Mouse (Mus musculus) kidney, adult 9 months (tissue): ENCODE results near the gene Ptprg.
"Not testable (repeated sequence)": the region's sequence is repeated elsewhere in the genome, so short reads cannot be mapped to it uniquely, and the experiment has no call there.

Experiments
- DNase-seq: peaks from one replicate; pipeline ENCODE4 v3.0.0; 2022

The Ptprg gene

DNA sequence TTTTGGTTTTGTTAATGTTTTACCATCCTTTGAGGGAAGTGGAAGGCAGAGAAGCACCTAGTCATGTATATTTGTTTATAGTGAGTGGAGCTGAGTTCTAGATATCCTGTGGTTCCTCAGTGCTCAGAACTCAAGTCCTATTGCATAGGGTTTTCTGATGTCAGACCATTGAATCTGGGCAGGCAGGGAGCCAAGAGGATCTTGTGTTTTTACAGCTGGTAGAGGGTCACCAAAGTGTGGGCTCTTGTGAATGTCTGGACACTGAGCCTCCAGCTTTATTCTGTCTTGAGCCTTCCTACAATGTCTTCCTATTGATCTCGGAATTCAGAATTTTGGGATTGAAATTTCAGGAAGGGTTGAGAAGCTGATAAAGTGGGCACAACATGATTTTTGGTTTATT lies 206.0 kb downstream of the Ptprg start:
- no peak for DNase-seq

DNA sequence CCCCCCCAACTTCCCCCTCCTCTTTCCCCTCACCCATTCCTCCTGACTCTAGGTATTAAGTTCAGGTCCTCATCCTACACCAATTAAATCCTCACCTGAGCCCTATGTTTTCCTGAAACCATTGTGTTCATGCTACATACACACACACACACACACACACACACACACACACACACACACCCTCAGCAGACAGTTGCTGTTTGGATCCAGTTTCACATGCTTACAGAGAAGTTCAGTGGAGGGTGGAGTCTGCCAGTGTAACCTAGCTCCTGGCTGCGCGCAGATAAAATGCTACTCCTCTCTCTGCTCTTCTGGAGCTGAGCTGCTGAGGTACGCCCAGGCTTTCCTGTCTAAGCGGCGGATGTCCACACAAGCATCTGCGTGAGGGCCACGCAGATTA lies 209.7 kb downstream of the Ptprg start:
- DNase-seq, result no peak

DNA sequence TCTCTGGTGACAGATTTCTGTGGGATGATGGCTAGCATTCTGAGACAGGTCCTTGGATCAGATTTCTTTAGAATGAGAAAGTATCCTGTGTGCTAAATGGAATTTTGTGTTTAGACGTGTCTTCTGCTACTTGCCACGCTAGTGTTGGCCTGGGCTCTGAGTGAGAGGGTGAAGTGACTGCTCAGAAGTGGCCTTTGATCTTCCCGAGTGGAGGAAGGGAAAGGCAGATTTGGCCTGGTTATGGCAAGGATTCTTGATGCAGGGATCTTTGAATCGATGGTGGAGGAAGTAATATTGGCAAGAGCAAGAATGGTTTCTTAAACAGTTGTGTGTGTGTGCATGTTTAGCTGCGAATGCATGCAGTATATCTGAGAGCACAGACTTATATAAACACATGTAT lies 219.4 kb downstream of the Ptprg start:
- peak; percentile 39 for DNase-seq

DNA sequence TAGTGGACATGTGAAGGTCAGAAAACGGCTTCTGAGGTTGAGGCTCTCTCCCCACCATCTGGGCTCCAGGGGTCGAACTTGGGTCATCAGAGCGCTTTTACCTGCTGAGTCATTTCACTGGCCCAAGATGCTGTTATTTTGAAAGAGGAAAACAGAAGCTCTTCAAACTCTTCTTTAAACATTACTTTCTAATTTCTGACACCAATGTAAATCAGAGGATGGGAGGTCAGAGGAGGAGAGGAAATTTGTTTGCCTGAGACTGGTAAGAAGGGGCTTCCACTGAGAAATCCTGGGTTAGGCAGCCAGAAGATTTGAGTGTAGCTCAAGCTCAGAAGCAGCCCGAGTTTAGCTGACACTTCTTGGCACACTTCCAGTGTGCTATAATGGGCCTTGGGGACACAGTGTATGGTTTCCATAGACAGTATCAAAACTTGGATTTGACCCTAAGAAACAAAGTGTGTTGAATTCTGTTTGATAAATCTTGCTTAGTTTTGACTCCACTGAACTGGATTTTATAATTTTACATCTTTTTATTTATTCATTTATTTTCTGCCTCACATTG lies 221.2 kb downstream of the Ptprg start:
- DNase-seq, result no peak

DNA sequence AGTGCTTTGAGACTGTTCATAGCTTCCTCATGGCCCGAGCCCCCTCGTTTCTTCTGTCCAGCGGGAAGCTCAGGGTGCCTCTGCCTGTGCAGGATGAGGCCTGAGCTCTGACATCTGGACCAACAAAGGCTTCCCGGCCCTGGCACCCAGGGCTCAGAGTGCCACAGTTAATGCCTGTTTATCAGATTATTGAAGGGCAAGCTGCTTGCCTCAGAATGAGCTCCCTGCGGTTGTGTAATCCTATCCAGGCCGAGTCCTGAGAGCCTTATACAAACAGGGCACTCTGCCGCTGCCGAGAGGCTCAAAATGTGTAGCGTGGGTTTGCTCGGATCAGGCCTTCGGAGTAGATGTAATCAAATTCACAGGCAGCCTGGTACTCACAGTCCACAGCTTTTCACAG lies 221.9 kb downstream of the Ptprg start:
- DNase-seq, result peak; percentile 33

DNA sequence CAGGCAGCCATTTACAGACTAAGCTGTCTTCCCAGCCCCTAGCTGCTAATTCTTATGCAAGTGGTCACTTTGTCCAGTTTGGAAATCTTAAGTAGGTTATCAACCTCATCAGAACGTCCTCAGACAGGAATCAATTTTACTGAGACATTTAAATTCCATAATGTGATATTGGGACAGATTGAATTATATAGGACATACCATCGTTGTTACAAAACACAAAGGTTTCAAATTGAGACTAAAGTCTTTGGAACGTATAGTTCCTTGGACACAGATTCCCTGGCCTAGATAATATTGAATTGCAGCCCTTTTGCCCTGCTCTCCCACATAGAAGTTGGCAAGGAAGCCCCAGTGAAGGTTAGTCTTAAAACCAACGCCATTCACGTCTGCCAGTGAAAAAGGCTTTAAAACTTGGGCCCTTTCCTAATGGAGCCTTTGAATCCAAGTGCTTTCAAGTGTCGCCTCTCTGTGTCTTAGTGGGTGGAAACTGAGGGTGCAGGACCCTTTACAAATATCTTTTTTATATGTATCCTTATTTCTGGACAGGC lies 222.7 kb downstream of the Ptprg start:
- DNase-seq, result peak; percentile 76

DNA sequence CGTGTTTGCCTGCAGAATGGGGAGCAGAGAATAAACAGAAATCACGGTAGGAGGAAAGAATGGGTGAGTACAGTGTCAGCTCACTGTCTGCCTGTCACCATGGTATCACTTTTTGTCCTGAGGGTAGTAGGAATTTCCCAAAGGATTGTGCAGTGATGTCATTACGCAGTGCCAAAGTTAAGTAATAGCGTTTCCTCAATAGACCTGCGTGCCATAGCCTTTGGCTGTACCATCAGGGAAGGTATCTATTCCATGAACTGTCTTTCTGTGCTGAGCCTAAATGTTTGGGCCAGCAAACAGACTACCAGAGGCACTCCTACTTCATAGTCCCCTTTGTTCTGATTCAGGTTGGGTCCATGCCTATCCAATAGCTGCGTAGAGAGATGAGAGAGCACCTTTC lies 223.2 kb downstream of the Ptprg start:
- DNase-seq, result no peak

DNA sequence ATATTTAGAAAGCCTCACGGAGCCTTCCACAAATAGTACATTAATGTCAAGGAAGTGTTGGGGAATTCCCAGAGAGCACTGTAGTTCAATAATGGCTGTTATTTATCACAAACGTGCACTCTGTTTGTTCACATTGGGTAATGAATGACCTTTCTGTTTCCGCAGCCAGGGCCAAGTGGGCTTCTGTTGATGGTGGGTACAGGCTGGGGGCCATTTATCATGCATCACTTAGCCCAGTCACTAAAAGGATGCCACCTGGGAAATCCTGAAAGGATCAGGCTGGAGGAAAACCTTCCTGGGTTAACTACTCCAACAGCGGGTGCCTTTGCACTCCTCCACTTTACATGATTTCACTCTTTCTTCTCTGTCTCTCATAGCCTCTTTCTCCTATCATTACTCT lies 237.9 kb downstream of the Ptprg start:
- no peak for DNase-seq

DNA sequence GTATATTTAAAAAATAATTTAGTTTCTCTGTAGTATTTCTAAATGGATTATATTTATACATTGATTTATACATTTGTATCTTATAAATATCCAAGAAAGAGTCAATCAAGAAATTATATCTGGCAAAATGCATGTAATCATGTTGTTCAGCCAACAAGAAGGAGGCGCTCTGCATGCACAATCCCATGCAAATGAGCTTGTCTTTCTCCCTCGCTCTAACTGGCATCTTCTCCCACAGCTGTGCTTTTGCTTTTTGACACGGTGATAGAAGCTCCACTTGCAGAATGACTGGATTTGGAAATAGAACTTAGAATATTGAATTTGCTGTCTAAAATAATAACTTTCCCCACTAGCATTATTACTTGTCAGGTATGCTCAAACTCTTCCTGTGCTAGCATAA lies 240.5 kb downstream of the Ptprg start:
- DNase-seq, result no peak

DNA sequence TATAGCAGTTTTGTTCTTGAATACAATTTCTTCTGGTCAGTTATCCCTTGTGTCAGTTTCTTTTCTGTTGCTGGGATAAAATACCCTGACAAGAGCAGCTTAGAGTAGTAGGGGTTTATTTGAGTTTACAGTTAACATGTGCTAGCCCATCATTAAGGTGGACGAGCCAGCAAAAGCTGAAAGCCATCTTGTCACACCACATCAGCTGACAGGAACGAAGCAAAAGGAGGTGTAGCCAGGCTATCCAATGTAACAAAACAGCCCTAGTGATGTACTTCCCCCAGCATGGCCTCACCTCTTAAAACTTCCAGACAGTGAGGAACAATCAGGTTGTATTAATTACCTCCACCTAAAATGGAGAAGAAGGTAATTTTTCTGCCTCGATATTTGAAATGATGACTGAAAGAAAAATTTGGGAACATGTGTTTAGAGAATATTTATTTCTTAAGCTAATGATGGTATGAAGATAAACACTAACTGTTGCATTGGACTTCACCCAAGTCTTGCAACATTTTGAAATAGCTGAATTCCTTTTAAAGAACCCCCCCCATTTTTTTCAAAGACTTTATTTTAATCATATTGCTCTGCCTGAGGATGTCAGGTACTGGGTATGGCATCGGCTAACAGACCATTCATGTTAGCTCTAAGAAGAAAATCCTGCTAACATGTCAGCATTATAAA lies 249.2 kb downstream of the Ptprg start:
- no peak for DNase-seq

DNA sequence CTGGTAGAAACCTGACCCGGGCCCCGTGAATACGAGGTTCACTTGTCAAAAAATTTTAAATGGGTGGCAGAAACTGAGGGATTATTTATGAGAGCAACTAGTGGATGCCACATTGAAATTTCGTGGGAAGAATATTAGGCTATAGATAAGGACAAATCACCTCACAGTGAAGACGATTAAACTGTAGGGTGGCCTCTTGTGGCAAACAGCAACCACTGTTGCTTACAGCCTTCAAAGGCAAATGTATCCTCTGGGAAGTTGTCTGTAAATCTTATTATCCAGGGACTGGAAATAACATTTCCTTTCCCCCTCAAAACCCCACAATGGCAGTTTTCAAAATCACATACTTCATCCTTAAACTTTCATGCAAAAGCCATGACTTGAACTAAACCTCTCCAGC lies 253.3 kb downstream of the Ptprg start:
- DNase-seq, result no peak

DNA sequence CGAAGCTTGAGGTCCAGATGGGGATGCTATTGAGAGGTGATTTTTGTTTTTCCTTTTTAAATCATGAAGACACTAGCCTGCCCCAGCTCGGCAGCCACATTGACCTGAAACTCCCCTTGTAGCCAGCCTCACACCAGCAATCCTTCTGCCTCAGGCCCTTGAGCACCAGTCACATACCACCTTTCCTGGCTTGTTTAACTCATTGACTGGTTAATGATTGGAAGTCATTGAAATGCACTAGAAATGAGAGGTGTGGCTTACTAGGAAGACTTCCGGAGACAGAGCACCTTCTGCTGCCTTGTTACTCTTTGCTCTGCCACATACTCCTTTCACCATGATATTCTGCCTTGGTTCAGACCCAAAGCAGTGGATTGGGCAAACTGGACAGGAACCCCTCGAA lies 254.1 kb downstream of the Ptprg start:
- DNase-seq, result peak; percentile 18

DNA sequence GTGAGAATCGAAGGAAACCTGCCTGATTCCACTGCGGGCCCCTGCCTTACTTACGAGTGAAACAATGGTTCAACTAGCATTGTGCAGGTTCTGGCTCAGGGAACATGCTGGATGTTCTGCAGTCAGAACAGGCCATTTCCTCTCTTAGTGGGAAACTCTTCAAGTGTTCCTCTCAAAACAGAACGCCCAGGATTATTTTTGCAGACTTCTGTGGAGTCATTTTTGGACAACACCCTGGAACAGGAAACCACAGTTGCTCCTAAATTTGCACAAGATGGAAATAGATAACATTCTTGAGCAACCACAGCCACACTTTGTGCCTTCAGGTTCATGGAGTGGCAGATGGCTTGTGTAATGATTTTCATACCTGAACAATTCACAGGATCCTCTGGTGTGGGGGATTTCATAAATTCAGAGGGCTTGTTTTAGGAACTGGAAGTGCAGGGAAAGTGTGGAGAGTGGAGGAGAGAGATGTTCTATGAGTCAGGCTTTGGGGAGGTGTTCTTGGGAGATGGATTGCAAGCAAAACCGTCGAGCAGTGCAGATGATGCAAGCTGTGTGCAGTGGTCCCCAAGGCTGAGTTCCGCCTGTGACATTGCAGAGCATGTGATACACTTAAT lies 257.9 kb downstream of the Ptprg start:
- peak; percentile 72 for DNase-seq

DNA sequence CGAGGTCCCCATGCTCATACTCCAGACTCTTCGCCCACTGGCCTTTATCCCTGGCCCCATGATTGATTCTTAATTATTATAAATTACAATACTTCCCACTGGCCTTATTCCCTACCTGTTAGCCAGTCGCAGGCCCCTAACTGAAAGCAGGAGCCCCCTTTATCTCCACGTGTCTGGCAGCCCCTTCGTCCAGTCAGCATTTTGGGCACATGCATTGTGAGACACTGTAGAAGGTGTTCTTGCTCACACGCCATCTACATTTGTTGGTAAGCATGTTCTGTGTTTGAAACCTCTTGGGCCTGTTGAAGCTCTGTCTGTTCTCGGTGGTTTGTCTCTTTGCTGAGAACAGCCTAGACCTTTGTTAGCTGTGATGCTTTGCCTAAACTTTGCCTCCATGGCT lies 259.0 kb downstream of the Ptprg start:
- no peak for DNase-seq

DNA sequence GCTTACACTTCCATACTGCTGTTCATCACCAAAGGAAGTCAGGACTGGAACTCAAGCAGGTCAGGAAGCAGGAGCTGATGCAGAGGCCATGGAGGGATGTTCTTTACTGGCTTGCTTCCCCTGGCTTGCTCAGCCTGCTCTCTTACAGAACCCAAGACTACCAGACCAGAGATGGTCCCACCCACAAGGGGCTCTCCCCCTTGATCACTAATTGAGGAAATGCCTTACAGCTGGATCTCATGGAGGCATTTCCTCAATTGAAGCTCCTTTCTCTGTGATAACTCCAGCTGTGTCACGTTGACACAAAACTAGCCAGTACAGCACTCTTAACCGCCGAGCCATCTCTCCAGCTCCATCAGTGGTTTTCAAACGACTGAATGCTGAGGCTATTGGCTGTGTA lies 261.5 kb downstream of the Ptprg start:
- not testable (repeated sequence) for DNase-seq

DNA sequence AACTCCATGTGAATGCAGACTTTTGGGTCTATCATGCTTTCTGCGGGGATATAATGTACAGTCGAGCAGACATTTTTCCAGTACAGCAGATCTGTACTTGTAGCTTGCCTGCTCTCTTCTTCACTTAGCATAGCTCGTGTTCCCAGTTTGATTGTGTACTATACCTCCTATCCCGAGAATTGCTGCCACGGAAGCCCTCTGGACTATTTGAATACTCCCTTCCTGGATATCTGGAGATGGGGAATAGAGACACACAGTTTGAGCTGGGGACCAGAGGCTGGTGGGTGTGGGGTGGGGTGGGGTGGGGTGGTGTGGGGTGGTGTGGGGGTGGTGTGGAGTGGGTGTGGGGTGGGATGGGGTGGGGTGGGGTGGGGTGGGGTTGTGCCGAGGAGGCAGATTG lies 263.9 kb downstream of the Ptprg start:
- no peak for DNase-seq

DNA sequence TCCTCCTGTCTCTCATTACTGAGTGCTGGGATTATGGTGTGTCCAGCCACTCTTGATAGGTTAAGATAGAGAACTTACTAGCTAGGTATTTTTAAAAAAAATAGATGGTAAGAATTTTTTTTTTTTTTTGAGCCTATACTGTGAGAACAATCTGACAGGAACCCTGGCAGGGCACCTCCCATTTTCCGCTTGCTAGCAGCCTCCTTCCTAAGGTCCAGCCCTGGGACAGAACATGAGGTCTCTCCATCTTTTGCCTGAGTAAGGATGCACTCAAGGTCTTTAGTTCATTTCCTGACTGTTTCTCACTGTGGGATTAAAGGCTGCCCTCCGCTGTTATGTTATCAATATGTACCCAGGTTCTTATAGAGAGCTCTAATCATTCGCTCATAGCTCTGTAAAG lies 264.7 kb downstream of the Ptprg start:
- no peak for DNase-seq

DNA sequence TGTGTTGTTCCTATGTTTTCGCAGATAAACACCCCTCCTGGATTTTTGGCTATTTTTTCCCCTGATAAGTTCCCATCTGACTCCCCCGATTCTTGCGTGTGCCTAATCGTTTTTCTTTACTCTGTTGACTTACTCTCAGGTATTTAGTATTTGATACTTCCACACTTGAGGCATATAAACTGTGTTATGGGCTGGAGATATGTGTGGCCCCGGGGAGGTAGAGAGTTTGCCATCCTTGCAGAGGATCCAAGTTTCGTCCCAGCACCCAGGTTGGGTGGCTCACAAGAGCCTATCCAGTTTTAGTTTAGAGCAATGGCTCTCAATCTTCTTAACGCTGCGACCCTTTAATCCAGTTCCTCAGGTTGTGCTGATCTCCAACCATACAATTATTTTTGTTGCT lies 265.4 kb downstream of the Ptprg start:
- no peak for DNase-seq

DNA sequence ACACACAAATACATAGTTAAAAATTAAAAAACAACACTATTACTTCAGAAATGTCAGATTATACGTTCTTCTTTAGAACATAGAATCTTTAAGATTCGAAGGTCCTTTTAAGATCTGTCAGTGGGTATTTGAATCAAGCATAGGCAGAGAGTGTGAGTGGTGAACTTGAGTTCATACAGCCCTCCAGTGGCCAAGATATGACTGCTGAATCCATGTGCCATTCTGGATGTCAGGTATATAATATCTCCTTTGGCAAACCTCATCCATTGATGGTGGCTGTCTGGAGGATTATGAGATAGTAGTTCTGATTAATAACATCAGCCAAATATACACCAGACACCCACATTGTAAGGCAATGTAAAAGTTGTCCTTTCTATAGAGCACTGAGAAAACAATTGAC lies 266.0 kb downstream of the Ptprg start:
- DNase-seq, result no peak

DNA sequence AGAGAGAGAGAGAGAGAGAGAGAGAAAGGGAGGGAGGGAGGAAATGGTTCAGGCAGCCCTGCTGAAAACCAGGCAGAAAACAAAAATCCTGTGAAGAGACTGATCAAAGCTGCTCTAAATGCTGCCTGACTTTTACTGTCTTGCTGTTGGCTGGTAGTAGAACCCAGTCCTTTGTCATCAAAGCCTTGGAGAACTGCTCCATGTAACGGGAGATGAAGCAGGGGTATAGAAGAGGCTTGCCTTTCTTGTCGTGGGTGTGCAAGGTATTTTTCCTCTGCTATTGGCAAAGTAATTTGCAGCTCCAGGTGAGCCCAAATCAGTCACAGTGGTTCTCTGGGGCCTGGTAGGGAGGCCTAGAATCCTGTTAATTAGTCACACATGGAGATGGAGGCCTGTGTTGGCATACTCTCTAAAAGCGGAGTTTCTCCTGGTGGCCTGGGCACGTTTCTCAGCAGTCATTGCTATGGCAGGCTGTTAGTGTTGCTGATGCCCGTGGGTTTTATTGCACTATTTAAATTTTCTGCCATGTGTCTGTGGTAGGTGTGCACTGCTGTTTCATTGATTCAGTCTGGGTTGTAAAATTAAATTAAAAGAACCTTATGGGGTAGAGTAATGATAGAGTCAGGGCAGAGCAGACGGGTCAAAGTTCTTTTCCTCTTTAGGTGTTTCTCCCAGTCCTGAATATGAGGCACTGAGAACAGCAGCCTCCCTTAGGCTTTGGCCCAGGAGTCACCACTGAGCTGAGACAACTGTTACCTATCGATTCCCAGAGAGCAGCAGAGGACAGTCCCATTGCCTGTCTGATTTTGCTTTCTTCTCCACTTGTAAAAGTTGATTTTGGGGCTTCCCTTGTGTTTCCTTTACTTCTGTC lies 269.7 kb downstream of the Ptprg start:
- DNase-seq, result peak; percentile 55

DNA sequence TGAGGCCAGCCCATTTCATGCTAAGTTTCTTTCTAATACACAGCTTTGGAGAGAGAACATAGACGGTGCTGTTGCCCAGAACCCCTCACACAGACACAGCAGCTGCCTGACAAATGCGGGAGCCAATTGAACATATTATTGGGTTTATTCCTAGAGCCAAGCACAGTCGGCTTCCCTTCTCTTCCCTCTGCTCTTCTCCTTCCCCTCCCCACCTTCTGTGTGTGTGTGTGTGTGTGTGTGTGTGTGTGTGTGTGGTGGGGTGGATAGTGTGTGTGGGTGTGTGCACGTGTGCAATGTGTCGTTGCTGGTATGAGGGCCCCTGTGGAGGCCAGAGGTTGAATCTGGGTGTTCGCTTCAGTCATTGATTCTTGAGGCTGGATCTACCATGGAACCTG lies 270.4 kb downstream of the Ptprg start:
- DNase-seq, result no peak

DNA sequence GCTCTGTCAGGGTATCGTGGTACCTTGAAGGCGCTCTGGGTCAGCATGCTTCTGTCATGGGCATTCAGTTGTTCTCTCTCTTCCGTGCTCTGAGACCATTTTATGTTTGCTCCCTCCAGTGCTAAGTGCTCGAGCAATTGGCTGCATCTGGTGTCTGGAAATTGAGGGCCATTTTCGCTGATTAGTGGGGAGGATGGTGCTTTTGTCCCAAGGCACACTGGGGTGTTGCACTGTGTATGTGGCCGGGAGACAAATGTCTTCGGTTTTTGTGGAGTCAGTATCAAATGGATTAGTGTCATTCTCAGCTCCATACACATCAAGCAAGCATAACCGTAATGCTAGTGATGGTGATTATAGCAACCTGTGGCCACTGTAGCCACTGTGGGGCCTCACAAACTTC lies 271.6 kb downstream of the Ptprg start:
- DNase-seq, result no peak

DNA sequence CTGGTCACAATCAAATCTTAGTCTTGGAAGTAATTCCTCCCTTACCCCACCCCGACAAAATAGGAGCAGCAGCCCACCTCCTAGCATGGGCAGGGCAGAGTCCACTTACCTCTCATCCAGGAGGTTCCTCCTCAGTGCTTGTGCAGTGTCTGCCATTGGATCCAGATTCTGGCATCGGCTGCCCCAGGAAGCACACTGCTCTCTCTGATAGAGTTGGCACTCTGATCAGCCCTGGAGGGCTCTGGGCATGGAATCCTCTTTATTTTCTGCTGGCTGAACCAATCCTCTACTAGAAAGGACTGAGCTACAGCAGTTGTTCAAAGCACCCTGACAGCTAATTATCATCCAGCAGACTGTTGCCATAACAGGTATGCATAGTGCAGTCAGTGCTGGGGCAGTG lies 272.2 kb downstream of the Ptprg start:
- no peak for DNase-seq

DNA sequence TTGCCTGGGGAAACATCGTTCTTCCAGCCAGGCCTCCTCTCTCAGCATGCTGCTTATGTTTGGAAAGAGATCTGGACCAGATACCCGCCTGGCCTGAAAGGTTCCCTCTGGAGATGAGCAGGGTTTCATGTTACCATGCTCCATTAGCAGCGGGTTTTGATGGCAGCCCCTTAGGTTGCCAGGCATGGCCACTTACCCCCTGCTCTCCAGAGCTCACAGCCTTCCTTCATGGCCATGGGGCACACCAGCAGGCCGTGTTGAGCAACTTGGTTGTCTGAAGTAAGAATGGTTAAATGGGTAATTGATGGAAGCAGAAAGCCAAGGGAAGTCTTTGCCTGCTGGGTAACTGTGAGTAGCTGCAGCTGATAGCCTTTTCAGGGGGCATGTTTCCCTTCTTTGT lies 274.8 kb downstream of the Ptprg start:
- no peak for DNase-seq
